Mouse (Mus musculus) C2C12 (cell line): ENCODE measurements around the gene Adgrf5.

Source experiments
- CEBPB ChIP-seq: IDR thresholded peaks from one replicate; pipeline ENCODE4 v1.6.1; 2011; ENCODE audit warnings: low read depth, mild to moderate bottlenecking, control low read depth, moderate library complexity
- CTCF ChIP-seq: IDR thresholded peaks from one replicate; pipeline ENCODE4 v1.5.1; 2011; ENCODE audit not compliant: control insufficient read depth, insufficient read depth, insufficient read length
- MAX ChIP-seq: IDR thresholded peaks from one replicate; pipeline ENCODE4 v1.6.1; 2011; ENCODE audit warnings: mild to moderate bottlenecking, control low read depth
- MYOD1 ChIP-seq: IDR thresholded peaks from one replicate; pipeline ENCODE4 v1.6.1; 2011; ENCODE audit warnings: low read depth; ENCODE audit not compliant: control insufficient read depth, insufficient read length
- MYOG ChIP-seq: IDR thresholded peaks from one replicate; pipeline ENCODE4 v1.6.1; 2011; ENCODE audit not compliant: control insufficient read depth, insufficient read length; ENCODE audit errors: extremely low read depth
- USF1 ChIP-seq: IDR thresholded peaks from one replicate; pipeline ENCODE4 v1.6.1; 2011; ENCODE audit warnings: low read depth, mild to moderate bottlenecking, control low read depth, moderate library complexity

- TF ChIP-seq CTCF (no peak), MYOG (no peak), MAX (no peak), USF1 (no peak), CEBPB (no peak), MYOD1 (no peak)
Measured at GRCm38 (mm10) chr17:43488439-43489151, 128.3 kb downstream of the Adgrf5 start.
